Mouse (Mus musculus) thymus, adult 2 months (tissue): ENCODE data around the gene Tbcb.

Experiments used
- CTCF ChIP-seq: fragments of 200-500 bp; IDR thresholded peaks from 2 replicates; pipeline ENCODE4 v1.5.1; 2012; ENCODE audit warnings: mild to moderate bottlenecking, control low read depth, low read length, moderate library complexity, borderline replicate concordance; ENCODE audit not compliant: control insufficient read depth, poor library complexity, insufficient read depth; ENCODE audit errors: extremely low read depth
- POLR2A ChIP-seq: fragments of 200-500 bp; IDR thresholded peaks from 2 replicates; pipeline ENCODE4 v1.6.1; 2012; ENCODE audit warnings: mild to moderate bottlenecking, low read length, control low read depth, moderate library complexity; ENCODE audit not compliant: control insufficient read depth, poor library complexity, insufficient read depth; ENCODE audit errors: extremely low read depth

- TF ChIP-seq CTCF (no peak), POLR2A (no peak)
These were observed 10.6 kb downstream of the Tbcb start for GRCm38 (mm10) chr7:30221433-30221832.
